Mouse (Mus musculus) 3T3-L1 (cell line): ENCODE results near the gene Dpep1.
"Not testable (repeated sequence)": the region's sequence is repeated elsewhere in the genome, so short reads cannot be mapped to it uniquely, and the experiment has no call there.

ENCODE experiments used
- DNase-seq: peaks from one replicate; pipeline ENCODE4 v3.0.0-alpha.2; 2015; ENCODE audit warnings: low read depth, low spot score

Dpep1 gene

GRCm38 (mm10) chr8:123211876-123212275 lies 25.8 kb downstream of the Dpep1 start:
- peak; percentile 44 for DNase-seq

DNA sequence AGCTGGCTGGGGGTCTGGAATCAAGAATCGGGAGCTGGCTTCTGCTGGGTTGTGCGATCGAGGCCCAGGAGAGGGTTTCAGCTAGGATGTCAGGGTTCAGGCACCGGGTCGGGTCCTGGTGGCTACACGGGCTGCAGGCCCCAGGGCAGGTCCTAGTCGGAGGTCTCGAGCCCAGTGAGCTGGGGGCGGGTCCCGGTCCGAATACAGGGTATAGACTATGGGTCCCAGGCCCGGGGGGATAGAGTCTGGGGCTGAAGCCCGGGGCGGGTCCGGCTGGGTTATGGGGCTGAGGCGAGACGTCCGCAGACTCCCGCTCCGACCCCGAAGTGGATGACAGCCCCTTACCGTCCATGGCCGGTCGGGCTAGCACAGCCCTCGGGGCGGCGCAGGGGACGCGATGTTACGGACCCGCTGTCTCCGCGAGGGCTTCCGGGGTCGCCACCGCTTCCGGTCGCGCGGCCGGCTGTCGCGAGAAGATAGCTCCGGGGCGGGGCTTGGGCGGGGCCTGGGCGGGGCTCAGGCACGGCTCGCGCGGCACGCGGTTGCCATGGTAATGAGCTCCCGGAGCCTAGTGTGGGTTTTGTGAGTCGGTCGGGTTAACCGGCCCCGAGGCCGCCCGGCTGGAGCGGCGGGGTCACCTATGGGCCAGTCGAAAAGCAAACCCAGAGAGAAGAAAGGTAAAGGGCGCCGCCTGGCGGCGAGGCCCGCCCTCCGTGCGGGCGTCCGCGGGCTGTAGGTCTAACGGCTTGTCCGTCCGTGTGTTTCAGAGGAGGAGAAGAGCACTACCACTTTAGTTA lies 26.5 kb downstream of the Dpep1 start, which contains the start of the genes Chmp1a and Spata33:
Gene Chmp1a, minus strand, starts transcription at position 443 of the 797 bp plus-strand sequence.
Gene Spata33, plus strand, starts transcription at position 512 of the 797 bp plus-strand sequence.
- DNase-seq = peak; percentile 93

DNA sequence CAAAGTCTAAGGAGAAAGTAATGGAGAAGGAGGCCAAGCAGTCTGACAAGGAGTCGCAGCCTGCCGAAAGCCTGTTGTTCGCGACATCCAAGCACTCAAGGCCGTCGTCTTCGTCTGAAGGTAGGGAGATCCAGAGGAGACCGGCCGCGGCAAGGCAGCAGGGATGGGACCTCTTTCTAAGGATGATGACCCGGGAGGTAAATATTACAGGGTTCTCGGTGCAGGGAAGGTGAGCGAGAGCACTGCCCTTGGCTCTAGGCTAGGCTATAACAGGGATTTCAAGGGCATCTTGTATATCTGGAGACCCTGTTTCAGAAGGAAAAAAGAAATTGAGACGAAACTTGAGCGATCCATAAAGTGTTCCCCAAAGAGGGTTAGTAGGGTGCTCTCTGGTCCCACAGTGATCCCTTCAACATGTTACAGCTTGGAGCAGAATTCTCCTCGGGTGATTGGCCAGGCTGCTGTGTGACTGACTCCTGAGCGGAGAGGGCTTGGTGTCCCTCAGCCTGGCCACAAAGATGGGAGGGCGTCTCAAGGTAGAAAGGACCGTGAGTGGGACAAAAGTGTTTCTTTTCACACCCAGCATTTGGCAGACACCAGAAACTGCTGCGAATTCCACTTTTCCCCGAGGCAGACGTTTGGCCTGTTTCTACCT lies 27.2 kb downstream of the Dpep1 start:
- DNase-seq = no peak

GRCm38 (mm10) chr8:123215430-123215829 lies 29.4 kb downstream of the Dpep1 start:
- no peak for DNase-seq

DNA sequence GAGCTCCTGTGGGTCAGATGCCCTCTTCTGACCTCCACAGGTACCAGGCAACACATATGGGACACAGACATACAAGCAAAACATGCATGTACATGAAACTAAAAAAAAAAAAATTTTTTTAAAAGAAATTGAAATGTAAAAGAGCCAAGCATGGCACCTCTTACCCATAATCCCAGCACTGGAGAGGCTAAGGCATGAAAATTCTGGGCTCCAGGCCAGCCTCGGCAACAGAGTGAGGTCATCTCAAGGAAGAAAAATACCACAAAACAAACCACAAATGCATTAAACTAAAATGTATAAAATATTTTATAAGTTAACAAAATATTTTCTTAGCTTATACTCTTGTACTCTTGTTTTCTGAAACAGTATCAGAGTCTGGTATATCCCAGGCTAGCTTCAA lies 34.9 kb downstream of the Dpep1 start:
- DNase-seq = peak; percentile 91

DNA sequence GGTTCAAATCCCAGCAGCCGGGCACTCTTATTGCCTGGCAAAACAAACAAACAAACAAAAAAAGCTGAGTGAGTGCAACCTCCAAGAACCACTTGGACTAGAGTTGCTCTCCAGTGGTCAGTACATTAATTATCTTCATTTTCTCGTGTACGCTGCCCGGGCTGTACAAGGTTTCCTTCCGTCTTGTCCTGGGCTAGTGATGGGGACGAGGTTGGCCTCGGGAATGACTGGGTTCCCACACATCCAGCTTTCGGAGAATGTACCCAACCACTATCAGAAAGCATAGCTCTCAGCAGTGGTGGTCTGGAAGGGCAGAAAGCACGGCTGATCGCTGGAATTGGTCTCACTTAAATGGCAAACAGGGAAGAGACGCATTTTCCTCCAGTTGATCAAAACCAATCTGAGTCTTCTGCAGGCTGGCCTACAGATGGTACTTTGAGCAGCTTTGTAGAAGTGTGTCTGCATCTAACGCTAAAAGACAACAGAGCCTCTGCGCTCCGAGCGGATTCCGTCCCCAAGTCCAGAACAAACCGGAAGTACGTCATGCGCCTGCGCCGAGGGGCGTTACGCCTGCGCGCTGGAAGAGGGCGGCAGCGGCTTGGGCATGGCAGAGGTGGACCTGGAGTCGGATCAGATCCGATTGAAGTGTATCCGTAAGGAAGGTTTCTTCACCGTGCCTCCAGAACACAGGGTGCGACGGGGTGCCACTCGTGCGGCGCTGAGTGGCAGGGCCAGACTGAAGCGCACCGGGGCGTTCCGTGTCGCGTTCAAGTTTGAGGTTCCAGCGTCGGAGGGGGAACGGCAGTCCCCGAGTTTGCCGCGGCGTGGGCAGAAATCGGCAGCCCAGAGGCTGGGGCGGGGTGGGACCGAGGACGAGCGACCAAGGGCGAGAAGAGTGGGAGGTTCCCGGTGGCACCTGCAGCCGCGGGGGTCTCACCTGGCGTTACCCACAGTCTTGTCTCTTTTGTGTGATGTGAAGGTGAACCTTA lies 38.5 kb downstream of the Dpep1 start, which contains the start of gene Cdk10:
Gene Cdk10, plus strand, starts transcription at position 565 of the 989 bp plus-strand sequence.
- DNase-seq = peak; percentile 94

DNA sequence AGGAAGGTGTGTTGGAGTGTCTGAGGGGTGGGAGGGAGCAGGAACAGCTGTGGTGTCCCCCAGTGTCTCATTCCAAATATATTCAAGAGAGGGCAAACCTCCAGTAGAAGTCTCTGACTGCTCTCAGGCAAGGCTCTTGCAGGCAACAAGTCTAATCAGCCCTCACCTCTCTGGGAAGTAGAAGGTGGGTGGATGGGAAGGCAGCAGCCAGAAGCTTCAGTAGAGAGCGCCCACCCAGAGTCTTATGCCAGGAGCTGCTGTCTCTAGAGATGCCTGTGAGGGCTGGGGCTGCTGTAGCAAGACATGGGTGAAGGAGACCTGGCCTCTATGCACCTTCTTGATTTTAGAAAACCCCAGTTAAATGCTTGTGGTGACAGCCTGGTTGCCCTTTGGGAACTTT lies 42.4 kb downstream of the Dpep1 start:
- DNase-seq = no peak

- DNase-seq = not testable (repeated sequence)
These were observed 44.3 kb downstream of the Dpep1 start for GRCm38 (mm10) chr8:123230326-123230725.

- DNase-seq = no peak
These were observed 45.7 kb downstream of the Dpep1 start for GRCm38 (mm10) chr8:123231742-123232141.

DNA sequence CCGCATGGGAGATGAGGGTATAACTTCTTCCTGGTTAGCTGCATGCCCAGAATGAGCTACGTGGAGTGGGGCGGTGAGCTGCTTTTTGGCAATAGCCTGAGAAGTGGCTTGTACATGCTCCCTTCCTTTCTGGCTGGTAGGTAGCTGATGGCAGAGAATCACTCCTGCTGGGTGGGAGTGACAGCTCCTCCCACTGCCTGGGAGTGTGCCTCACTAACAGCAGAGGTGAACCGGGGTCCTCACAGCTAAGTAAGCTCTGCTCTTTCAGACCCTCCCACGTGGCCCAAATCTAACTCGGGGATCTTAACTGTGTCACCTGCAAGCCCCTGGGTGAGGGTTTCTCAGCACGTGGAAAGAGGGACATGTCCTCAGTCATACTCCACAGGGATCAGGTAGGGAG lies 46.5 kb downstream of the Dpep1 start:
- no peak for DNase-seq

GRCm38 (mm10) chr8:123233300-123233699 lies 47.3 kb downstream of the Dpep1 start:
- DNase-seq = no peak

DNA sequence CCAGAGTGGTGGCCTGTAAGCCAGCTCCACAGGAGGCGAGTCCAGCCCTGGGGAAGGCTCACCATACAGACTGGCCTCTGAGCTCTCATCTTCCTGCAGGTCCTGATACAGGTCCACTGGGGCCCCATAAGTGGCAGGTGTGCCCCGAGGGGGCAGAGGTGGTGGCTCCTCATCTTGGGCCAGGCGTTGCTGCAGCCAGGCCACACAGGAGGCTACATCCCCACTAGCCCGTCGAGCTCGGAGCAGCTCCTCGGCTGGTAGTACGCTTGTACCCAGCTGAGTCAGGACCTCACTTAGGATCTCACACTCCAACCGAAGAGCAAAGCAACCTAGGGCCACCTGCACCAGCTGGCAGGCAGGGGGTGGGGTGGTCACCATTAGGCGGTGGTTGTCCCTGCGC lies 47.7 kb downstream of the Dpep1 start:
- DNase-seq = no peak

- no peak for DNase-seq
These were observed 49.0 kb downstream of the Dpep1 start for GRCm38 (mm10) chr8:123234918-123235519.

DNA sequence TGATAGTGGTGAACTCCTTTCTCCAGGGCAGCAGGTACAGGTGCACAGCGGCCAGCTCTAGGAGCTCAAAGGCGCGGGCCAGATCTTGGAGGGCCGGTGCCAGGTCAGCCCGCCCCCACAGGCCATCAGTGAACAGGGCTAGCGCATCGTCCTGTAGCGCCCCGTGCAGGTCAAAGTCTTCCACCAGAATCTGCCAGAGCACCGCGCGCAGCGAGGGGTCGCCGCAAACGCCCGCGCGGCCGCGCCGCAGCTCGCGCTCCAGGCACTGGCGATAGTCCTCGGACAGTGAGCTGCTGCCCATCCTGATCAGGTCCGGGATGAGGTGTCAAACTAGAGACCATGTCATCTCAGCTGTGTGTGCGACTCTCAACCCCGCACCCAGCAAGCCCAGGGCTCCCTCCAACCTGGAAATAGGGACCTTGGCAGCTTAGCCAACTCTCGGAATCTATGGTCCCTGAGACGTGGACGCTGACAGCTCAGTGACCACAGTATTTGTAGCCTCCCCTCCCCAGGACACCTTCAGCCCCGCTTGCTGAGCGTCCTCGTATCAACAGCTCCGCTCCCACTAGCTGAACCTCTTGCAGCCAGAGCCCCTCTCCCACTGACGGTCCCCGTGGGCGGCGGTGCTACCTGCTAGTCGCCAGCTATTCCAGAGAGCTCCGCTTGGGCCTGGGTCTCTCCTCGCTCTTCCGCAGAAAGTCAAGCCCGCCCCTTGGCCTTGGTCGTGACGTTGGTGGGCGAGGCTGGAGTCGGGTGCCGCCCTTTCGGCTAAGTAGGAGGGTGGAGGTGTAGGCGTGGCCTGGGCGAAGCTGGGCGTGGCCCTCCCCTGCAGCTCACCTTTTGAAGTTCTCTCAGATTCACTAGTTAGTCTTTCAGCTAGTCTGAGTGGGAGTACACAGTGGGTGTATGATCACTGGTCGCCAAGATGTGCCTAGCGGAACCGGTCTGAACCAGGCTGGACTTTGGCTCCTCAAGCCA lies 49.8 kb downstream of the Dpep1 start, which contains the start of gene Spata2l:
Gene Spata2l, minus strand, starts transcription at position 714 of the 978 bp plus-strand sequence.
- DNase-seq = peak; percentile 78

DNA sequence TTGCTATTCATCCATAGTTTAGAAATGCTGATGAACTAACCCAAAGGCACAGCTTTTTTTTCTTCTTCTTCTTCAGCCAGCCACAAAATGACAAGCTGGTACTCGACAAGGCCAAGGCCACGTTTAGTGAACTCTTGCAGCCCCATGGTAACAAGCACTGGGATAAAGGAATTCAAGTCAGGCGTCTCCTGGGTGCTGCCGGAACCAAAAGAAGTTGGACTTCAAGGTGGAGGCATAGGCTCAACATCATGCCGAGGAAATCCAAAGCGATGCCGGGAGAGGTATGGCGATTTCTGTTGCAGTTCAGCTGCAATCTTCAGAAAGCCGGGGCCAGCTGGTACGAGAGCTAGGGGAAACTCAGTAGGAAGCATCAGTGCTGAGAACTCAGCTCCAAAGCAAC lies 53.4 kb downstream of the Dpep1 start:
- no peak for DNase-seq

GRCm38 (mm10) chr8:123242107-123242923 lies 56.3 kb downstream of the Dpep1 start:
- DNase-seq = no peak

DNA sequence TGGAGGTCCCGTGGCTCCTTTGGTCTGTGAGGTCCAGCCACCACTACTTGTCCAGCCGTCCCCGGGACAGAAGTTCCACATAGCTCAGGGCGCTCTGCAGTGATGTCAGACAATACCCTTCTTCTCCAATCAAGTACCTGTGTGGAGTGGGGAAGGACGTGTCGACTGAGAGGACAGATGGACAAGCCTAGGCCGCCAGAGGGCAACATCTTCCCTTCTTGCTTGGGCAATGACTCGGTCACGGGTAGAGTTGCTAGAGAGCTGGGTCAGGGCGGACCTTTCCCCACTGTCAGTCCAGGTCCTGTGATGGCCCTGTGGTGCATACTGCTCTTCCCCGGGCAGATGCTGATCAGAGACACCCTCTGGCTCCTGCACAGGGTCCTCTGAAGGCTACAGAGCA lies 57.0 kb downstream of the Dpep1 start:
- DNase-seq = no peak

GRCm38 (mm10) chr8:123244382-123244781 lies 58.3 kb downstream of the Dpep1 start:
- DNase-seq = no peak

DNA sequence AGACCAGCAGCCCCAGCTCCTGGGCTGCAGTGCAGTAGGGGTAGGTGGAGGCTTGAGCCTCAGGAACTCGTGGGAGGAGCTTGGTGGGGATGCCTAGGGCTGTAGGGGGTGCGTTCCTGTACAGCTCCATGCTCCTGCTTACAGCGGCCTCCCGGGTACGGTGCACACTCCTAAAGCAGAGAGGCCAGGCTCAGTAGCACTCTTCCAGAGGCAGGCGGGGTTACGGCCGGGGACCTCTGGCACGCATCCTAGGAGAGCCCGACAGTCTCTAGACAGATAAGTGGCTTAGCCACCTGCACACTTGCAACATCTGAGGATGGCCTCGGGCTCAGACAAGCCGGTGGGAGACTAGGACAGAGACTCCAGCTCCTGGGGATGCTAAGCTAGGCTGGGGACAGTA lies 59.5 kb downstream of the Dpep1 start:
- no peak for DNase-seq
